Mouse (Mus musculus): Measurements from ENCODE around the gene Iqcg.

Gene Iqcg

DNA sequence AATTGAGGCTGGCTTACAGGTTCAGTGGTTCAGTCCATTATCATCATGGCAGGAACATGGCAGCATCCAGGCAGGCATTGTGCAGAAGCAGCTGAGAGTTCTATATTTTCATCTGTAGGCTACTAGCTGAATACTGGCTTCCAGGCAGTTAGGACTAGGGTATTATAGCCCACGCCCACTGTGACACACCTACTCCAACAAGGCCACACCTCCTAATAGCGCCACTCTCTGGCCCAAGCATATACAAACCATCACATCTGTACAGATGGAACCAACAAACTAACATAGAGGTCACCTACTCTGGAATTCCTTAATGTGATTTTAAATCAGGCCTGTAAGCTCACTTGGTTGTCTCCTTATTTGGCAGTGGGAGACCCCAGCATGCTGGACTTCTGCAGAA lies 7.3 kb downstream of the Iqcg start:
- no peak for DNase-seq

DNA sequence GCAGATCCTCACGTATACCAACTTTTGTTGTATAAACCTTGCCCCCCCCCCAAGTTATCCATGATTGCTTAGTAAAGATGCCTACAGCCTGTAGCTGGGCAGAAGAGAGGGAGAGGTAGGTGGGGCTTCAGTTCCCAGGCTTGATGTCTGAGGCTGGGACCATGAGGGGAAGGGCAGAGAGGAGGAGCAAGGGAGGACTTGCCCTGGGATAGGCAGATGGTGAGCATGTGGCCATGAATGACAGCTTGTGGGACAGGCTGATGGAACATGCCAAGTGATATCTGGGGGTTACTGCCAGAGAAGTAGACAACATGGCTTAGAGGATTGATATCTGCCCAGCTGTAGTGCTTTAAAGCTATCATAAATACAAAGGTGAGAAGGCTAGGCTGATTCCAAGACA lies 8.0 kb downstream of the Iqcg start:
- DNase-seq: no peak

DNA sequence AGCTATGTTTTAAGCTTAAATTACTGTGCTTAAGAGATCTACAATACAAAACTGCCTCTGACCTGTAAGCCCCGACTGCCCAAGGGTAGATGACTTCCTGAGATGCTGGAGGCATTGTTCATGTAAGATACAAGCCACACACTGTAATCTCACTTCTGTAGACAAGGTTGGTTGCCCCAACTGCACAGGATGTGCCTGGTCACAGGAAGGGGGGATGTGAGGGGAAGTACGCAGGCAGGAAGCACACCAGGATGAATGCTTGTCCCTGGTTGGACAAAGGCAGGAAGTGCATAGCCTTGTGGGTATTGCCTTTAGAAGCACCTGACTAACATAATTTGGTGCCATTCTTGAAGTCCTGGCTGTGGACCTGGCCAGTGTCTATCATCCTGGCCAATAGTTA lies 12.8 kb downstream of the Iqcg start:
- no peak for DNase-seq

DNA sequence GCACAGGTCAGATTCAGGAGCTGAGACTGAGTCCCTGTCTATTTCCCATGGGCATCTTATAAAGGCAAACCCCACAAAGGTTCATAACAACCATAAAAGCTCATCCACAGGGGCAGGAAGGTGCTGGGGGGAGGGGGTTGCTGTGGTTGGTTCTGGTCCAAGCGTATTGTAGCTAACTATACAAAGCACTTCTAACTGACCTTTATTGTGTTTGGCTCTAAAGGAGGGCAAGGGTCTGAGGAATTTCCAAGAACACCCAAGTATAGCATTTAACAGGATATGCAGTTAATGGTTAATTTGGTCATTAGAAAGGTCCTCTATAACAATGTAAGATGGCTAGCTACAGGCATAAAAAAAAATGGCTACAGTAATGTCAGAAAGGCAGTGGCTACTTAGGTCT lies 13.3 kb downstream of the Iqcg start:
- DNase-seq: no peak

DNA sequence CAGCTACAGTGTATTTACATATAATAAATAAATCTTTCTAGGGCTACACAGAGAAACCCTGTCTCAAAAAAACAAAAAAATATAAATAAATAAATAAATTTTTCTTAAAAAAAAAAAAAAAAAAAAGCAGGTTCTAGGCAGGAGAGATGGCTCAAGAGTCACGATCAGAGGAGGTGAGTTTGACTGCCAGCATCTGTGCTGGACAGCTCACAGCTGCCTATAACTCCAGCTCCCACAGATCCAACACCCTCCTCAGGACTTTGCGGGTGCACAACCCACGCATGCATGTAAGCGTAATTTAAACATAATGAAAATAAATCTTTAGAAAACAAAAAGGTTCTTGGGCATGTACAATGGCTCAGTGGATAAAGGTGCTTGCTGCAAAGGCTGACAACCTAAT lies 20.0 kb downstream of the Iqcg start:
- DNase-seq: no peak

DNA sequence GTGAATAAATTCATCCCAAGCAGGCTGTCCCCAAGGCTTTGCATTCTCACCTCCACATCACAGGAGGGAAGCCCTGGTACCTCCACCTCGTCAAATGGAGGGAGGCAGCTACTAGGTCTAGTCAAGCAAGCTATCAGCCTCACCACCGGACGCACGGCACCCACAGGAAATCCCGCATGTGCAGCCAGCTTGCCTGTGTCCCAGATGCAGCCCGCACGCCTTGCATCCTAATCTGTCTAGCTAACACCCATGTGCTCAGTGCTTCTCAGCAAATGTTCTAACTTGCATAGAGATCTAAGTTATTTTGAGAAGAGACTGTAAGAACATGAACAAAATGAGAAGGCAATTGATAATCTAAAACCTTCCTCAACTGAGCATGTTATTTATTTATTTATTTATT lies 29.7 kb downstream of the Iqcg start:
- no peak for DNase-seq

DNA sequence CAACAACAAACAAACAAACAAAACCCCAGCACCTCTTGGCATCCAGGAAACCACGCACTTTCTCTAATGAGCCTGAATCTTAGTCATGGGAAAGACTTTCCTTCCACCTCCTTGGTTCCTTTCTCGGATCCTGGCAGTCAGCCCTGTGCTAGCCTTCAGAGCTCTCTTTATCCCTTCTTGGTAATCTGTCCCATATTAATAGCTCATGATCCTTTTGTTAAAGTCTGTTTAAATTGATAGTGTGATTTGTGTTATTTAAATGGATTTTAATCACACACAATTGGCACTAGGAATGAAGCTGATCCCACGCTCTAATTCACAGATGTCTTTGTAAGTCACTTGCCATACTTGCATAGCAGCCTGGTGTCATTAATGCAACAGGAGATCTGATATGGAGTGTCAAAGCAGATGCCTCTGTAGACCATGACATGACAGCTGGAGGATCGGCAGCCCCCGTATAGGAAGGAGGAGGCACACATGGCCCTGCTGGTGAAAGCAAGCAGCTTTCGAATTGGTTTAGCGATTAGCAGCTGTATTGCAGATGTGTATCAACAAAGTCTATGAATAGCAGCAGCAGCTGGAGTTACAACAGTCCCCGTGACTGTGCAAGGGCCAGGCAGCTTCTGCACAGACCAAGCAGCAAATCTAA lies 31.4 kb downstream of the Iqcg start:
- DNase-seq: no peak

DNA sequence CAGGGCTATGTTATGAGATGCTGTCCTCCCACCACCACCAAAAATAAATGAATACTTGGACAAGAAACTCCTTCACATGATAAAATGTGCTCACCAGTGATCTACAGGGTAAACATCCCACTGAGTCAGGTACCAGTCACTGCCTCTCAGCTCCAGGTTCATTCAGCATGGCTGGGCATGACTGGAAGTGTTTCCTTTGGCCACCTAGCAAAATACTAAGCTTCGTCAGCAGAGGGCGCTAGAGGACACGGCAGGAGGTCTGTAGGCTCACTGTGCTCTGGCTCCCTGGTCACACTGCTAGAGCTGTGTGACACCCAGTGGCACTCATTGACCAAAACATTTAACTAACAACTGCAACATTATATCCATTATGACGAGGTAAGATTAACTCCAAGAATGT lies 32.3 kb downstream of the Iqcg start:
- DNase-seq: peak; percentile 90

DNA sequence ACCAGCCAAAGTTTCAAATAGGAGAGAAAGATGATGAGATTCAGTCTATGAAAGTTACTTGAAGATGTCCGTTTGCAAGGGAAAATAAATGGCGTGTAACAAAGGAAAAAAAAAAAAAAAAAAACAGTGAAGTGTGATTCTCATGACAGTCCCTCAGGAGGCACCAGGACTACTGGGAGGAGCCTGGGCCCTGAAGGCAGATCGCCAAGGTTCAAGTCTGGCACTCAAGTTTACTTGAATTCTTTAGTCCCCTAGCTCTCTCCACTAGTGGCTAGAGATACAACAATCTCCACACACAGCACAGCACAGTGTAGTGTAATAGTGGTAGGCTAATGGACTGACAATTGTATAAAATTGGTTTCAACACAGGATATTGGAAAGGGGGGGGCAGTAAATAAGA lies 34.6 kb downstream of the Iqcg start:
- no peak for DNase-seq

DNA sequence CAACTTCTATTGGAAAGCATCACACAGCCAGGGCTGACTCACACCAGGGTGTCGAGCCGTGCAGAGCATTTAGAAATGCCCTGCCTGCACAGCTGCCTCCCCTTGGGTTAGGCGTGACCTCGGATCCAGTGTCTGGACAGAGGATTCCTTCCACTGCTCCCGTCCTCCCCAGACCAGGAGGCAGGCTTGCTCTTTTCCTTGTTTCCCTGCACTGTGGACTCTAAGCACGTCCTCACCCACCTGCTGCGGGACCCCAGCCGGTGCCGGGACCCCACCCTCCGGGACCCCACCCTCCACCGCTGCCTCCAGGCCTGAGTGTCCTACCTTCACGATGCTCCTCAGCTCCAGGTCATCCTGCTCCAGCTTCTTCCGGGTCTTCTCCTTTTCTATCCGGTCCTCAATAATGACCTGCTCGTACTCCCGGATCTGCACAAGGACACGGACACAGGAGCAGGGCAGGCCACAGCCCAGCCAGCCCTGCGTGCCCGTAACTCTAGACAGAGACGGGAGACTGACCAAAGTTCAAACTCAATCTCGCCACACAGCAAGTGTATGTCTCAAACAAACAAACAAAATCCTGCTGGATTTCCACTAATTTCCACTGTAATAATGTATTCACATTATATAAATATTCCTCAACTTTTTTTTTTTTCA lies 36.8 kb downstream of the Iqcg start:
- peak; percentile 67 for DNase-seq

DNA sequence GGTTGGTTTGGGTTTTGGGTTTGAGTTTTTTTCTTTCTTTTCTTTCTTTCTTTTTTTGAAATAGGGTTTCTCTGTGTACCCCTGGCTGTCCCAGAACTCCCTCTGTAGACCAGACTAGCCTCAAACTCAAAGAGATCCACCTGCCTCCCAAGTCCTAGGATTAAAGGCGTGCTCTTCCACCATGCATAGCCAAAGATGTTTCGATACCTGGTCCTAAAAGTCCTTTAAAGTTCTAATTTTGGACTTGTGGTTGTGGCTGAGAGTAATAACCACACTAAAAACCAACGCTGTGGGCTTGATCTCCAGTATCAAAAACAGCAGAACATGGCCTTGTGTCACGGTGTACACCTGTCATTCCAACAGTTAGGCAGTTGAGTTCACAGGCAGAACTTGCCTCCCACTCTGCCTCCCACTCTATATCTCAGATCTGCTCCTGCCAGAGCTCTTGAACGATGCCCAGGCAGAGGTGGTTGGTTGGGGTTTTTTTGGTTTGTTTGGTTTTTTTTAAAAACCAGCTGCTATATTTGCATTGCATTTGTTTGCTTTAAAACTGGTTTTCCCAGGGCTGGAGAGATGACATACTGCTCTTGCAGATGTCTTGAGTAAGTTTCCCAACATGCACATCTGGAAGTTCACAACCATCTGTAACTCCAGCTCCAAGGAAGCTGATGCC lies 38.2 kb downstream of the Iqcg start:
- DNase-seq: no peak

DNA sequence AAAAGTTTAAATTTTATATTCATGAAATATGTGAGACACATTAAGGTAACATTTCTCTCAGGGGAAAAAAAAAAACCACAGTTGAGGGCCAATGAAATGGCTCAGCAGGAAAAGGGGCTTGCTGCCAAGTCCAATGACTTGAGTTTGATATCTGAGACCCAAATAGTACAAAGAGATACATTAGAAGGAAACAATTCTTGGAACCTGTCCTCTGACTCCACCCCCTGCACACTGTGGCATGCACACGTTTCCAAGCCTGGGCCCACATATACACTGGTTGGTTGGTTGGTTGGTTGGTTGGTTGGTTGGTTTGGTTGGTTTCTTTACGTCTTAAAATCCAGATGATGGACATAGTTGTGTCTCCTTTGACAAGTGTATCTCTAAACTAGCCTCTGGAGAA lies 40.0 kb downstream of the Iqcg start:
- no peak for DNase-seq

DNA sequence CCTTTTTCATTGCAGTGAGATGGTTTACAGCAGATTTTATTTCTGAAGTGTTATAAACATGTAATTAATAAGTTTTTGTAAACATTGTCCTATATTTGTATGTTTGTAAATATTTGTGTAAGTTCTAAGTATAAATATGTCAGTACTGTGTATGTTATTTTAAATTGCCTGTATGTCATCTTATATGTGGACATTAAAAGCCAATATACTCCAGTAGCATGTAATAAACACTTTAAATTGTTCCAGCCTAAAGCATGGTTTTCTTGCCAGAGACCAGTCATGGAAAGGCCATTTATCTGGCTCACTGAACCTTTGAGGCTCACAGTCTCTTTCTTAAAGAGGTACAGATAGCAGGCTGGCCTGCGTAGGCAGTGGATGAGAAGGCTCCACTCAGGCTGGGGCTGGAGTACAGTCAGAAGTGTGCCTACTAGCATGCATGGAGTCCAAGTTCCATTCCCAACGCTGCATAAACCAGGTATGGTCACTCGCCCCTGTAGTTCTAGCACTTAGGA lies 40.6 kb downstream of the Iqcg start:
- DNase-seq: no peak

DNA sequence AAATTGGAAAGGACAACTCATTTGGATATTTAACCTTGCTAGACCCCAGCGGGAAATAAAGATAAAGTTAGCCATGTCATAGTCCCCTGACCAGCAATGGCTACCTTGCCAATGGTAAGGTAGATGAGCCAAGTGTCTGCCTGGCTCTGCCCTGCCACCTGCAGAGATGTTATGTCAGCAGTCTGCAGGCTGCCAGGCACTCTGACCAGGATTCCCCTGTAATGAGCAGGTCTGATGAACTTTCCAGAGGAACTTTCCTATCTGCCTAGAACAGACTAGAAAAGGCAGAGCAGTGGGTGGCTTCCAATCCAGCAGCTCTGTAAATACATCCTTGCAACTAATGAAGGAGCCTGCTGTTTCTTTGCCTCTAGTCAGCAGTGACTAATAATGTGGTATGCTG lies 41.1 kb downstream of the Iqcg start:
- DNase-seq: peak; percentile 32

DNA sequence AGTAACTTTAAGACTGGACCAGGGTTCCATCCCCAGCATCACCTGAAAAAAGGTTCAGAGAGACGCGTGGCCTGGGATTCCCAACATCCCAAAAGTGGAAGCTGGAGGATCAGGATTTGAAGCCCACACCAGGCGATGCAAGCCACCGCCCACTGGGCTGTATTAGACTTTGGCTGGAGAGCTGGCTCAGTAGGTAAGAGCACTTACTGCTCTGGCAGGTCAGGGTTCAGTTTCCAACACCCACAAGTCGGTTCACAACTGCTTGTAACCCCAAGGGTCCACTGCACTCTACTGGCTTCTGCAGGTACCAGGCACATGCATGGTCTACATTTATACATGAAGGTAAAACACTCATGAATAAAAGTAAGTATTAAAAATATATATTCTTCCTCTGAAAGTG lies 42.2 kb downstream of the Iqcg start:
- peak; percentile 24 for DNase-seq

DNA sequence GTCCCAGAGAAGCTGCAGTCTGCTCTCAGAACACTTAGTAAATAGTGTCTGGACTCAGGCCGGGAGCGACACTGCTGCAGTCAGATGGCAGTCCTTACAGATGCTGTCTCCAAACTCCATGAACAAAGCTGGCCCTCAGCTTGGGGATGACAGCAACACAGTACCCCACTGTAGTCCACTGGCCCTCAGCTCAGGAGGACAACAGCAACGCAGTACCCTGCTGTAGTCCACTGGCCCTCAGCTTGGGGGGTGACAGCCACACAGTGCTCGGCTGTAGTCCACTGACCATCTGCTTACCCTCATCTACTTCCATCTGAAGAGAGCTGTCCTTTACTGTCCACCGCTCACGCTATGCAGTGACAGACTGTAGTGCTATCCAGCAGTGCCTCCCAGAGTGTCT lies 45.9 kb downstream of the Iqcg start:
- DNase-seq: no peak

DNA sequence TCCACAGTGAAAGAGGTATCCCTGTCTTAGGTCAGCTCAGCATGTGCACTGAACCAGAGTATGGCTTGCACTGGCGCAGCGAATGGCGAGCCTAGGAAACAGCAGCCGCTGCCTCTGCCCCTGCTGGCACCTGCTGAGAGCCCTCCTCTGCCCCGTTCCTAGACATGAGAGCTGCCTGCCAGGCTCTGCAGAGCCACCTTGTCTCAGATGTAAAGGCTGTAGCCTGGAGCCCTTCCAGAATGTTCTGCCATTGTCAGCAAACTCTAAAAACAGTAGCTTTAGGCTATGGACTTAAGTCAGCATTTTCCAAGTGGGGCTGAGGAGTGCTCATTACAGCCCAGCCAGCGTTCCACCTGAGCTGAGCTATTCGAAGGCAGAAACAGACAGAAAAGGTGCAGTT lies 48.6 kb downstream of the Iqcg start:
- peak; percentile 69 for DNase-seq

DNA sequence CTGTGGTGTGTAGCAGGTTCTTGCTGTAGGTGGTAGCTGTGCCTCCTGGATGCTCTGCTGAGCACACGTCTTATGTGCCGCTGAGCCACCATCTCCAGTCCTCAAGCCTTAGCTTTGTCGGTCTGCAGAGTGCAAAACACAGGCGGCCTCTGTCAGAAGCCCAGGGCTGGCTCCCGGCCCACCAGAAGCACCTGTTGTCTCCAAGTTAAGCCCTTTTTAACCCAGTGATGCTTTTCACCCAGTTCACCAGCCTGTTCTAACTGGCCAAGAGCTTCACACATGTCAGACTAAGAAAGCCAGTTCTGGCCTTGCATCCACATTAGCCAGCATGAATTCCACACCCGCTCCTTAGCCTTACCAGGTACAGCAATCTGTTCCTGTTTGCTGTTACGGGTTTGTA lies 49.1 kb downstream of the Iqcg start:
- no peak for DNase-seq

DNA sequence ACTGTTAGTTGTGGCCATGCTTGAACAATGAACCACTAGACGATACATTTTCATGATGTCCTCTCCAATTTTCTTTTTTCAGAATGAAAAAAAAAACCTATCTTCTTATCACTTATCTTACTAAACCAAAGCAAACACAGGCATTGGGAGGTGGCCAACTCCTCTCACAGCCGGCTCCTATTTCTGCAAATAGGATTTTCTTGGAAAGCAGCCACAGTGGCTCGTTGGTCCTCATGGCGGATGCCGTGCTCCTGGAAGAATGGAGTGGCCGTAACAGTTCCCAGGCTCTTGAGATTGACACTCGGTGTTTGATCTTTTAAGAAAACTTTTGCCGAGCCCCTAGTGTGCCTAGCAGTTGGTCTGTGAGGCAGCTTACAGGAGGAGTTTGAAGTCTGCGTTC lies 50.8 kb downstream of the Iqcg start:
- DNase-seq: peak; percentile 21

DNA sequence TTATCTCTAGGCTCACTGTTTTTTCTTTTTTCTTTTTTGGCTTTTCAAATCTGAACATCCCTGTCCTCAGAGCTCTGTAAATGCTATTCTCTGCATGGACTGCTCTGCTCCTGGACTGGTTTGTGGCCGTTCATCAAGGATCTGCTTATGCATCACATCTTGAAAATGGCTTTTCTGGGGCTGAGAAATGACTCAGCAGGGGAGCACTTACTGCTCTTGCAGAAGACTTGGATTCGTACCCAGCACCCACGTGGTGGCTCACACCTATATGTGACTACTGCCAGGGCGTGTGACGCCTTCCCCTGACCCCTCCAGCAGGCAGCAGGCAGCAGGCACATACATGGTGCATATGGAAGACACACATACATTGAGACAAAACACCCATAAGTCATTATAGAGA lies 63.9 kb downstream of the Iqcg start:
- DNase-seq: no peak

DNA sequence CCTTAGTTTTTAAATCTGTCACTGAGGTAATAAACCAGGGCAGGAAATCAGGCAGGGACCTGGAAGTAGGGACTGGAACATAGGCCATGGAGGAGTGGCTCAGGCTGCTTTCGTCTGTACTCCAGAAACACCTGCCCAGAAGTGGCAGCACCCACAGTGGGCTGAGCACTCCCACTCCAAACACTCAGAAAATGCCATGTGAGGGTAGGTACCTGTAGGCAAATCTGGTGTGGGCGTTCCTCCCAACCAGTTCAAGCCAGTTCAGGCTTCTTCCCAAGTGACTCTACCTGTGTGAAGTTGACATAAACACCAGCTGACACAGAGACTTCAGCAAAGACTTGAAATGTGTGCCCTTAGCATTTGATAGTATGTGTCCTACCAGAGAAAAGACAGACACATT lies 71.4 kb downstream of the Iqcg start:
- DNase-seq: no peak

DNA sequence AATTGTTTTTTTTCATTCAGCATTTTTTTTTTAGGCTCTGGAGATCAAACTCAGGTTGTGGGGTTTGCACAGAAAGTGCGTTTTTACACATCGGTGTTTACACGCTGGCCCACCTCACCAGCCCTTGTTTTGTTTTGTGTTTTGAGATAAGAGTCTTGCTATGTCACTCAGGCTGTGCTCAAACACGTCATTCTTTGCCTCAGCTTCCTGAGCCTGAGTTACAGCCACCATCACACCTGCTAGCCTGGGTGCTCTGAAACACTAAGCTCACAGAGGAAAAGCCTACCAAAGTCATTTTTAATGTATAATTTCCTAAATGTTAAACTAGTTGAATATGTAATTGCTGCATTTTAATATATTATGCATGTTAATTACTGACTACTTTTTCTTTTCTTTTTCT lies 74.6 kb downstream of the Iqcg start:
- DNase-seq: no peak

DNA sequence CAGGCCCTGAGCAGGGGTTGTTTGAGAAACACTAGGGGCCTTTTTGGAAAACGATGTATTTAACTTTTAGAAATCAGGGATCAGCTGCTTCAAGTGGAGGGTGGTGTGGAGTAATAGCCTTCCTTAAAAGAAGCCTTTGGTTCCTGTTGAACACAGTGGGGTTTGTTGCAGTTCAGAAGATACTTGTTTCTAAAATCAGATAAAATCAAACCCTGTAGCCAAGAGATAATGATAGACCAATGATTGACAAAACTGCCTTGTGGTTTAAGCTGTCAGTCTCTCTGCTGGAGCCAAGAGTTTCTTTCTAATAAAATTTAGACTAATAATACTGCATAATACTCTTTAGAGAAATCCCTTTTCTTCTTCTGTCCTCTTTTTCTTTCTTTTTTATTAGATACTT lies 75.8 kb downstream of the Iqcg start:
- DNase-seq: no peak

DNA sequence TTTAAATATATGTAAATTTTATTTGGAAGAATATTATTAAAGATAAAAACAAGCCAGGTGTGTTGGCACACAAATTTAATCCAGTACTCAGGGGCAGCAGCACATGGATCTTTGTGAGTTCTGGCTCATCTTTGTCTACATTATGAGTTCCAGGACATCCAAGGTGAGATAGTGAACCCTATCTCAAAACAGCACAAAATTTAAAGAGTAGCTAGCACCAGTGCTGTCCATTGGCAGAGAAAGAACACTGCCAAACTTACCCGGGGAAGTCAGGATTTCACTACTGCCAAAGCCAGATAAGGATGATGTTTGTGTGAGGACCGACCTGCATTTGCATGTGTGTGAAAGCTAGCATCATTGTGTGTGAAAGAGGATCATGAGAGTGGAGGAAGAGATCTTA lies 83.0 kb downstream of the Iqcg start:
- DNase-seq: no peak

DNA sequence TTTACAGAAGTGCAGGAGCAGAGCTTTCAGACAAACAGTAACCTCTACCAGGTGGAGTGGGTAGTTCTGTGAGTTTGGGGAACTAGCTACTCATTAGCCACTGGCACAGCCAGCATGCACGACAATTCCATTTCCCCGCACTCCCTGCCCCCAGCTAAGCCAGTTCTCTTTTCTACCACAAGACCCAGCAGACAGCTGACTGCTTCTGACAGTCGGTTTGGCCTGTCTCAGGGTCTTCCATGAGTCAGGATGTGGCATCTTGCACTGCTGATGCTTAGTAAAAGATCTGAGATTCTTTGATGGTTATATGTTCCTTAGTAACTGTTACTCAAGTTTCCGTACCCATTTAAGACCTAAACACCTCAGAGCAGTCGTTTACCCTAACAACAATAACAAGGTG lies 83.5 kb downstream of the Iqcg start:
- no peak for DNase-seq

Data from kidney, postnatal 14 days (tissue).